ENCODE assay signal across 7 mouse cellular contexts in the genomic region with DNA sequence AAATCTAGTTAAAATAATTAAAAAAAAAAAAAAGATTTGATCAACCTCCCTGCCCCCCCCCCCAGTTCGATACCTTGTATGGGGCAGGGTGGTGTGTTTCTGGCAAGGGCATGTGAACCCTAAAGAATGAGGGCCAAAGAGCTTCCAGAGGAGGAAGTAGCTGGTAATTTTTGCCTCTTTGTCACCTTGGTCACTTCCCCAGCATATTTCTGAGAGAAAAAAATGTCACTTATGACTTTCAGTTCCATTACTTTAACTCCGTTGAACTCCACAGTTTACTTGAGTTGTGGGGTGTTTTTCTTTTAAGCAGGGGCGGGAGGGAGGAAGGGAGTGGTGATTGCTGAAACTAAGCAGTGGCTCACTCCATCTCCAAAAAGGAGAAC. TPM values are rescaled to one million over a fixed set of nuclear protein-coding genes. Genes with fewer than 3 reads are reported as not detected.
DNase-seq lines count a peak whose midpoint lies in the region; ATAC-seq and TF ChIP-seq lines count a peak whose summit lies in the region.

No protein-coding gene starts in this region.

- peak; percentile 48 for DNase-seq in 3T3-L1 (ENCODE audit: low read depth, low spot score)
- DNase-seq in CD4-positive, CD25-positive, alpha-beta regulatory T cell, adult 2 months (ENCODE audit: low read depth, low spot score) = peak; percentile 22
- peak; percentile 56 for DNase-seq in lung, postnatal 36 days
- no peak for DNase-seq in adrenal gland, adult 8-10 months
- no peak for DNase-seq in cerebellum, adult 11 months

- no peaks in the 10 kb centered on the region; the same call in 1 of the 2 replicates for H3K4me1 ChIP-seq in embryonic fibroblast, embryonic 13.5 days (ENCODE audit: control insufficient read depth, insufficient read depth, low read length)

- TF ChIP-seq POLR2A in embryonic fibroblast, embryonic 13.5 days (IDR thresholded peaks at IDR 0.05; ENCODE audit: low read depth, low read length) = no peak

- no peak for TF ChIP-seq CTCF in embryonic fibroblast, embryonic 13.5 days (IDR thresholded peaks at IDR 0.05; ENCODE audit: borderline replicate concordance, insufficient read depth, low read length)

- ATAC-seq in inflammation-experienced regulatory T-cells, adult 6 months = peak; percentile 23

- H3K27ac ChIP-seq in embryonic fibroblast, embryonic 13.5 days (ENCODE audit: insufficient read depth, low read length) = peak overlapping the region; percentile 99

- H3K4me3 ChIP-seq in embryonic fibroblast, embryonic 13.5 days (ENCODE audit: insufficient read depth, low read length) = peak overlapping the region; percentile 62

RNA-seq across cellular contexts. Expression of a gene that starts 9.4 kb away (rescaled TPM):
- 41.0 and 47.4 TPM in 2 replicates for polyA plus RNA-seq in embryonic fibroblast, embryonic 13.5 days (2011; ENCODE audit: insufficient read length, low read depth, missing spikeins)
- polyA plus RNA-seq in inflammation-experienced regulatory T-cells, adult 6 months (2017; shearing (Covaris generic)) = 10 to 100 TPM; 17.1 to 25.9 (median 21.1) TPM
- total RNA-seq in adrenal gland, adult 8-10 months (2022) = 10 to 100 TPM; 48.2 to 66.5 (median 55.3) TPM

Comparison
In these comparisons a context has a peak if more than half of its experiments do, and no peak if none do; other contexts are left out.
1. DNase-seq: peak in 3T3-L1 (single experiment), CD4-positive, CD25-positive, alpha-beta regulatory T cell, adult 2 months (single experiment) and lung, postnatal 36 days (single experiment); none in adrenal gland, adult 8-10 months (single experiment) and cerebellum, adult 11 months (single experiment).